Mouse (Mus musculus) layer of hippocampus, adult 11-12 months (tissue): ENCODE data around the gene Hsd17b1.

ENCODE experiments used
- DNase-seq: peaks from one replicate; pipeline ENCODE4 v3.0.0; 2022; ENCODE audit warnings: low spot score

The Hsd17b1 gene

GRCm38 (mm10) chr11:101061049-101061448 is 17.2 kb upstream of the Hsd17b1 start:
- no peak for DNase-seq

DNA sequence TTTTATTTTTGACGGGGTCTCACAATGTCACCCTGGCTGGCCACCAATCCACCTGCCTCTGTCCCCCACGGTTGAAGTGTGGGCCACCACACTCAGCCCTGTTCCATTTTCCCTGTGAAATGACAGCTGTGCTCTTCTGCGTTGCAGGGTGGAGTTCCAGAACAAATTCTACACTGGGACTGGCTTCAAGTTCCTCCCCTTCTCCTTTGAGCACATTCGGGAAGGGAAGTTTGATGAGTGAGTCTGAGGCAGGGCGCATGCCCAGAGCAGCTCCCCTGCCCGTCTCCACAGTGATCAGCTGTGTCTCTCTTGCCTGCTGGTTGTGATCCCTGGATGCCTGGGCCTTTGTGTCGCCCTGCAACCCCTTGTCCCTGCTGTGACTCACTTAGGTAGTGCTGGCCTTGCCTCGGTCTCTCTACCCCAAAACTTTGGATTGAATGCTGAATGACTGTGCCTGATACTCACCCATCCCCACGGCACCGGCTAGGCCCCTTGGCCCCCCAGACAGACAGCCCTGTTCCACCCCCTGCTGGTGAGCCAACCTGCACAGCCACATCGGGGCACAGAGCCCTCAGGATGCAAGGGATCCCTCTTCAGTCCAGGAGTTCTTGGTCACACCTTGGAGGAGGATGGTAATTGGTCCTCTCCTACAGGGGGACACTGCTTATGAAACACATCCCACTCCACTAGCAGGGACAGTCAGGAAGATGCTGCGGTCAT is 15.9 kb upstream of the Hsd17b1 start:
- peak; percentile 61 for DNase-seq

GRCm38 (mm10) chr11:101062971-101063675 is 15.1 kb upstream of the Hsd17b1 start:
- DNase-seq, result no peak

GRCm38 (mm10) chr11:101063676-101064327 is 14.4 kb upstream of the Hsd17b1 start:
- DNase-seq, result peak; percentile 75

- DNase-seq, result no peak
Measured at GRCm38 (mm10) chr11:101064462-101064861, 13.7 kb upstream of the Hsd17b1 start.

DNA sequence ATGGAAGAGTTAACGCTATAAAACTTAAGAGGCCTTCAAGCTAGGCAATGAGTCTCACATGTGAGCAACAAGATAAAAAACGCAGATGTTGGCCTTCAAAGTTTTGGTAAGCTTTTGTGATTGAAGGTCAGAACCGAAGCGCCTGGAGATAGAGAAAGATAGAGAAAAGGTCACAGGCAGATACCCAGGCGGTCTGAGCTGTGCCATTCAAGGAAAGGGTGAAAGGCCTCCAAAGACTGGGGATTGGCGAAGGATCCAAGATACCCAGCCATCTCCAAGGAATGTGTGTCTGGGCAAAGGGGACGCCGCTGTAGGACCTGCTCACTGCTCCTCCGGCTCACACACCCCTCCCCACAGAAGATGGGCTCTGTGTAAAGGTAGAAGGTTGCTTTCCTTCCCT is 13.2 kb upstream of the Hsd17b1 start:
- DNase-seq, result no peak

DNA sequence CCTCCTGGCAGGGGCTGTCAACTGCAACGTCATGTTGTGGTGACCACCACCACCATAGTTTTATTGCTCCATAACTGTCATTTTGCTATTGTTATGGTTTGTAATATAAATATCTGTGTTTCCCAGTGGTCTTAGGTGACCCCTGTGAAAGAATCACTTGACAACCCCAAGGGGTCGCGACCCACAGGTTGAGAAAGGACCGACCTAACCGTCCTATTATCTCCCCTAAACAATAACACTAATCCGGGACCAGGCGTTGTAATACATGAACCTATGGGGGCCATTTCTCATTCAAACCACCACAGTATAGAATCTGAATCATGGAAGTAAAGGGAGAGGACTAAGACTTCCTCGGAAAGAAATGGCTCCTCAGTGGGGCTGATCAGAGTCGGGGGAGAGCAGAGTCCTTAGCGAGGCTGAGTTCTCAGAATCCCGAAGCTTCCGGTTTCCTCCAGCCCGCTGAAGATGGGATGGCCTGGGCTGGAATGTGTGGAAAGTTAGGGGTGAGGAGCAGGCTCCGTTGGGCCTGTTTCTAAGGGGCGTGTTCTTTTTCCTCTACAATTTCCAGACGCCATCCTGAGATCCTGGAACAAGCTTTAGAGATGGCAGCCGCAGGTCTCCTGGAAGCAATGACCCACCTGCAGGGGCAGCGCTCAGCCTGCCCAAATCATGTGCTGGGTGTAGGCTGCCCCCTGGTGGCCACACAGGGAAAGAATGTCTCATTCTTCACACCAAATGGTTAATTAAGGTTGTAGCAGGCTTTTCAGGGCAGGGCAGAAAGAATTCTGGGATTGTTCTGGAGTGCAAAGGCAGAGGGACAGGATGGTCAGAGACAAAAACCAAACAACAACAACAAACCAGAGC is 11.4 kb upstream of the Hsd17b1 start:
- peak; percentile 85 for DNase-seq

GRCm38 (mm10) chr11:101069391-101070188 is 8.6 kb upstream of the Hsd17b1 start, which contains the start of gene Naglu:
TSS of gene Naglu (plus strand) at chr11:101070012.
- DNase-seq, result peak; percentile 97

DNA sequence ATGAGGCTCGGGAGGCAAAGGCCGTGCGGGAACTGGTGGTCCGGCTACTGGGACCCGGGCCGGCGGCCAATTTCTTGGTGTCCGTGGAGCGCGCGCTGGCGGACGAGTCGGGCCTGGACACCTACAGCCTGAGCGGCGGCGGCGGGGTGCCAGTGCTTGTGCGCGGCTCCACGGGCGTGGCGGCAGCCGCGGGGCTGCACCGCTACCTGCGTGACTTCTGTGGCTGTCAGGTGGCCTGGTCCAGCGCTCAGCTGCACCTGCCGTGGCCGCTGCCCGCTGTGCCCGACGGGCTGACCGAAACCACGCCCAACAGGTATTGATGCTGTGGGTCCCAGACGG is 8.1 kb upstream of the Hsd17b1 start:
- no peak for DNase-seq

- no peak for DNase-seq
Measured at GRCm38 (mm10) chr11:101070987-101071386, 7.2 kb upstream of the Hsd17b1 start.

DNA sequence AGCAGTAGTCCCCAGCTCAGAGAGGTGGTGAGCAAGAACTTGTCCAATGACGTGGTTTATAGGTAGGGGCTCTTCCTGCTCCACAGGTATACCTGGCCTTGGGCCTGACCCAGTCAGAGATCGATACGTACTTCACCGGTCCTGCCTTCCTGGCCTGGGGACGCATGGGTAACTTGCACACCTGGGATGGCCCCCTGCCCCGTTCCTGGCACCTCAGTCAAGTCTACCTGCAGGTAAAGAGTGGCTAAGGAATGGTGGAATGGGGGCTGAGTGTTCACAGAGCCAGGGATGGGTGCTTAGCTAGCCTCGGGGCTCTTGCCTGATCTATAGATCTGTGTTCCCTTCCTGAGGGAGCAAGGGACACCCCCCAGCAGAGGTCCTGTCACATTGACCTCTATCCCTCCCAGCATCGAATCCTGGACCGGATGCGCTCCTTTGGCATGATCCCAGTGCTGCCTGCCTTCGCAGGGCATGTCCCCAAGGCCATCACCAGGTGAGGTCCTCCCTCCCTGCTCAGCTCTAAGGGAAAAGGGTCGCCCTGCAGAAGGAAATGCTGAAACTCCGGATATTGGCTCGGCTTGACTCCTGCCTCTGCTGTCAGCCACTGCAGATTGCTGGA is 6.3 kb upstream of the Hsd17b1 start:
- no peak for DNase-seq

- no peak for DNase-seq
Measured at GRCm38 (mm10) chr11:101079746-101080145, 1.5 kb downstream of the Hsd17b1 start.

DNA sequence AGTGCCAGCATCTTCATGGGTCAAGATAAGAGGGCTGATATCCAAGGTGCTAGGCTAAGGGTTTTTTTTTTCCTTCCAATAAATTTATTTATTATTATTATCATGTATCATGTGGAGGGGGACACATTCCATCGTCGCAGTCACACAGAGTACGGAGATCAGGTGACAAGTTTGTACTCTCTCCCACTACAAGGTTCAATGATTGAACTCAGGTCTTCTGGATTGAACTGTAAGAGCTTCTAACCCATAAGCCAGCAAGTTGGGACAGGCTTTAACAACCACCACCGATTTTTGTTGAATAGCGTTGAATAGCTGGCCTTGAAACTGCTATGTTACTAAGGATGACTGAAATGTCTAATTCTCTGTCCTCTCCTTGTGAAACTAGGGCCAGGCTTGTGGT is 2.2 kb downstream of the Hsd17b1 start:
- no peak for DNase-seq

- no peak for DNase-seq
Measured at GRCm38 (mm10) chr11:101081659-101082058, 3.4 kb downstream of the Hsd17b1 start.

DNA sequence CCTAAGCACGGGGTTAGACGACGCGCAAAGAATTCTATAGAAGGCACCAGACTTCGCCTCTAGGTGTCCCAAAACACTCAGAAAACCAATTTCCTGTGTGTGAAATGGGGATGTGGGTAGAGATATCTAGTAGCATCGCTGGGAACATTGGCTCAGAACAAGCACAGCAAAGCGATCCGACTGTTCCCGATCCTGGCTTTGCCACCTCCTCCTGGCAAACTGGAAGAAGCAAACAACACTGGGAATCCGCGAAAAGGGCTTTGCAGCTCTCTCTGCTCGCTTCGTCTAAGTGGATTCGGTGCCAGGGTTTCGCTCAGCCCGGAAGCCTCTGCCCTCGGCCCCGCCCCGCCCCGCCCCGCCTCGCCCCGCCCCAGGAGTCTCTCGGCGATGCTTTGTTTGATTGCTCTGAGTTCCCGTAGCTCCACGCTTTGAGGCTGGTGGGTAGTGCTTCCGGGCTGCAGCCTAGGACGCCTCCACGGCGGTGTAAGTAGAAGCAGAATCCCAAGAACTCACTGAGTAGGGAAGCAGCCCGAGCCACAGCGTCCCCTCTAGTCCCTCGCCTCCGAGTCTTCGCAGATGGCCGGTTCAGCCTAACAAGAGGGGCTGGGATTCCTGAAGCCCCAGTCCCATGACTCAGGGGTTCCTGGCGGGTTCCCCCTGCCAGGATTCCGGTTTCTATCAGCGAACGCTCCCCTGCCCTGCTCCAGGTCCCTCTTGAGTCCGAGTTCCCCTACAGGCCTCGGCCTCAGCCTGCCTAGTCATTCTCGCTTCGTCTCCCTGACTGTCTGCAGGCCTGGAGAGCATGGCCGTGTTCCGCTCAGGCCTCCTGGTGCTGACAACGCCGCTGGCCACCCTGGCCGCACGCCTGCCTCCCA is 4.2 kb downstream of the Hsd17b1 start, which contains the start of gene Coasy:
Gene Coasy (plus strand): TSS at position 358 of the 875 bp plus-strand sequence.
- peak; percentile 88 for DNase-seq

- DNase-seq, result no peak
Measured at GRCm38 (mm10) chr11:101083083-101083697, 5.0 kb downstream of the Hsd17b1 start.

DNA sequence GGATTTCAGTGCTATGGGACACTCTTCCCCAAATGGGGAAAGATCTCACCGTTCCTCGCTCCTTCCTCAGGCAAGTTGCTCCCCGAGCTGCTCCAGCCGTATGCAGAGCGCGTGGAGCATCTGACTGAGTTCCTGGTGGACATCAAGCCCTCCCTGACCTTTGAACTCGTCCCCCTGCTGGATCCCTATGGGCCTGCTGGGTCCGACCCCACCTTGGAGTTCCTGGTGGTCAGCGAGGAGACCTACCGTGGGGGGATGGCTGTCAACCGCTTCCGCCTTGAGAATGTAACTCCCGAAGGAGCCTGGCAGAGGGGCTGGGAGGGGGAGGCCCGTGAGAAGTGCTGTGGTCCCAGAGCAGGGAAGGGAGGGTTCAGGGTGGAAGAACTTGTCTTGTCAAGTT is 6.0 kb downstream of the Hsd17b1 start:
- no peak for DNase-seq

GRCm38 (mm10) chr11:101084811-101085210 is 6.6 kb downstream of the Hsd17b1 start:
- no peak for DNase-seq

GRCm38 (mm10) chr11:101085617-101086322 is 7.6 kb downstream of the Hsd17b1 start:
- no peak for DNase-seq
